Mouse (Mus musculus): ENCODE measurements around the gene Fbxo45. TPM values are rescaled to one million over a fixed set of nuclear protein-coding genes. Genes with fewer than 3 reads are reported as not detected.
"Not testable (repeated sequence)": the region's sequence is repeated elsewhere in the genome, so short reads cannot be mapped to it uniquely, and the experiment has no call there.

The Fbxo45 gene
- total and polyA plus RNA-seq, 2 experiments from 2014 or later: 16.3 to 29.1 TPM

DNA sequence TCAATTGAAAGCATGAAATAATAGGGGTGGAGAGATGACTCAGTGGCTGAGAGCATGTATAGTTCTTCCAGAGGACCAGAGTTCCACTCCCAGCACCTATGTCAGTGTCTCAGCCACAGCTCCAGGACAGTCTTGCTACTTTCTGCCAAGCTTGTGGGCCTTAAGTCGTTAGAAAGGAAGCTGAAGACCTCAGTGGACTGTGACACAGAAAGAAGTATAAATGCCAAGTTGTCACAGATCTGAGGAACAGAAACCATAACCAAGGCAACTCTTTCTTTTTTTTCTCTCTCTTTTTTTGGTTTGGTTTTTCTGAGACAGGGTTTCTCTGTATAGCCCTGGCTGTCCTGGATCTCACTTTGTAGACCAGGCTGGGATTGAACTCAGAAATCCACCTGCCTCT lies 28.9 kb upstream of the Fbxo45 start:
- ATAC-seq: no peak
- DNase-seq (ENCODE audit: low spot score): no peak
- H3K4me3 ChIP-seq (ENCODE audit: low read length): no peak overlapping the region
- no peaks in the 10 kb centered on the region for H3K36me3 ChIP-seq (ENCODE audit: insufficient read depth, low read length)
- TF ChIP-seq CTCF (IDR thresholded peaks at IDR 0.05; ENCODE audit: low read depth): no peak
- H3K27me3 ChIP-seq (ENCODE audit: insufficient read depth, low read length): no peaks in the 10 kb centered on the region
- no peaks in the 10 kb centered on the region for H3K9me3 ChIP-seq (ENCODE audit: low read length)
- no peak overlapping the region for H3K9ac ChIP-seq (replicated peaks; ENCODE audit: low read length)
- no peak overlapping the region for H3K4me2 ChIP-seq (ENCODE audit: low read depth, low read length)
- no peak overlapping the region for H3K27ac ChIP-seq
- 73% methylated on average over 1 of the region's 1 CpGs for WGBS
- peaks cover 7% of the 10 kb centered on the region; the same call in 1 of the 2 replicates for H3K4me1 ChIP-seq (ENCODE audit: insufficient read depth, low read length)

DNA sequence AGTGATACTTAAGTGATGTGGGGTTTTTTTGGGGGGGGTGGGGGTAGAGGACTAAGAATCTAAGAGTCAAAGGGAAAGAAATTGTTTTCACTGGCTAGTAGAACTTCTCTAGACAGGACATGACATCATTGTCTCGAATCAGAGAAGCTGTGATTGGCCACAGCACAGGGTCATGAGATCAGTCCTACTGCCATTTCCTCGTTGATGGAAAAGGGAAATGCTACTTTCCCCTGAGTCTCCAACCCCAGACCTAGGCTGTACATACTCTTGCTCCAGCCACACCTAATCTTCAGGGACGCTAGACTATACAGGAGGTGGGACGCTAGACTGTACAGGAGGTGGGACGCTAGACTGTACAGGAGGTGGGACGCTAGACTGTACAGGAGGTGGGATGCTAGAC lies 28.1 kb upstream of the Fbxo45 start:
- no peak overlapping the region for H3K9ac ChIP-seq (replicated peaks; ENCODE audit: low read length)
- H3K4me2 ChIP-seq (ENCODE audit: low read depth, low read length): no peak overlapping the region
- no peaks in the 10 kb centered on the region for H3K36me3 ChIP-seq (ENCODE audit: insufficient read depth, low read length)
- no peak for ATAC-seq
- 93% methylated on average over 6 of the region's 6 CpGs for WGBS
- H3K4me1 ChIP-seq (ENCODE audit: insufficient read depth, low read length): peaks cover 7% of the 10 kb centered on the region; the same call in 1 of the 2 replicates
- DNase-seq (ENCODE audit: low spot score): no peak
- no peak overlapping the region for H3K27ac ChIP-seq
- H3K9me3 ChIP-seq (ENCODE audit: low read length): no peaks in the 10 kb centered on the region
- H3K27me3 ChIP-seq (ENCODE audit: insufficient read depth, low read length): no peaks in the 10 kb centered on the region
- H3K4me3 ChIP-seq (ENCODE audit: low read length): no peak overlapping the region
- no peak for TF ChIP-seq CTCF (IDR thresholded peaks at IDR 0.05; ENCODE audit: low read depth)

GRCm38 (mm10) chr16:32273338-32273737 lies 26.4 kb upstream of the Fbxo45 start:
- WGBS: 56% methylated on average over 9 of the region's 9 CpGs
- H3K36me3 ChIP-seq (ENCODE audit: insufficient read depth, low read length): no peaks in the 10 kb centered on the region

DNA sequence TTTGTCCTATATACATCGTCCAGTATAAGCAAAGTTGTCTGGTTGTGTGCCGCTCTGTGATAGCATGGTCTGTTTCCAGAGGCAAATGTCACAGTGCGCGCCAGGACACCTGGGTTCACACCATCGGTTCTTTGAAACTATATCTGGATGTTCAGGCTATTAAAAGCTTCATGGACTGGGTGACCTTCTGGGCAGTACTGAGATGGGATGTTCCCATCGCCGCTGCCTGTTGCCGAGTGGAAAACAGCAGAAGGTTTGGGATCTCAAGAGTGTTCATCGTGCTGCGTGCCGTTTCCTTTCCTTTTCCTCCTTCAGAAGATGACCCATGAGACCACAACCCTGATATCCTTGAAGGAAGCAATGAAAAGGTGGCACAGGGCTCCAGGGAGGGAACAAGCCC lies 24.3 kb upstream of the Fbxo45 start, which contains the start of gene Smco1:
TSS of gene Smco1 (plus strand) at position 178 of the 400 bp plus-strand sequence.
- no peak within 1 kb of the TSS for H3K27ac ChIP-seq
- WGBS: 90% methylated on average over 11 of the region's 11 CpGs
- H3K4me2 ChIP-seq (ENCODE audit: low read depth, low read length): no peak within 1 kb of the TSS
- no peak within 1 kb of the TSS for H3K4me3 ChIP-seq (ENCODE audit: low read length)
- H3K27me3 ChIP-seq (ENCODE audit: insufficient read depth, low read length): no peaks in the 10 kb centered on the region
- H3K9me3 ChIP-seq (ENCODE audit: low read length): no peaks in the 10 kb centered on the region
- DNase-seq (ENCODE audit: low spot score) (no peak), ATAC-seq (no peak)
- no peak within 1 kb of the TSS for H3K9ac ChIP-seq (replicated peaks; ENCODE audit: low read length)
- TF ChIP-seq CTCF (IDR thresholded peaks at IDR 0.05; ENCODE audit: low read depth): no peak
- H3K36me3 ChIP-seq (ENCODE audit: insufficient read depth, low read length): no peaks in the 10 kb centered on the region
- H3K4me1 ChIP-seq (ENCODE audit: insufficient read depth, low read length): no peaks in the 10 kb centered on the region

More at GRCm38 (mm10) chr16:32273338-32273737, 26.4 kb upstream of the Fbxo45 start:
- H3K4me1 ChIP-seq (ENCODE audit: insufficient read depth, low read length): peaks cover 4% of the 10 kb centered on the region; the same call in 1 of the 2 replicates
- no peak for ATAC-seq
- no peak overlapping the region for H3K4me2 ChIP-seq (ENCODE audit: low read depth, low read length)
- no peaks in the 10 kb centered on the region for H3K9me3 ChIP-seq (ENCODE audit: low read length)
- no peak overlapping the region for H3K9ac ChIP-seq (replicated peaks; ENCODE audit: low read length)
- TF ChIP-seq CTCF (IDR thresholded peaks at IDR 0.05; ENCODE audit: low read depth): peak; percentile 61
- H3K27me3 ChIP-seq (ENCODE audit: insufficient read depth, low read length): no peaks in the 10 kb centered on the region
- H3K4me3 ChIP-seq (ENCODE audit: low read length): no peak overlapping the region
- DNase-seq (ENCODE audit: low spot score): no peak
- no peak overlapping the region for H3K27ac ChIP-seq

GRCm38 (mm10) chr16:32264225-32264624 lies 17.3 kb upstream of the Fbxo45 start:
- H3K4me2 ChIP-seq (ENCODE audit: low read depth, low read length); H3K27ac ChIP-seq; H3K9ac ChIP-seq (replicated peaks; ENCODE audit: low read length); ATAC-seq; H3K36me3 ChIP-seq (ENCODE audit: insufficient read depth, low read length); H3K27me3 ChIP-seq (ENCODE audit: insufficient read depth, low read length); H3K4me1 ChIP-seq (ENCODE audit: insufficient read depth, low read length); DNase-seq (ENCODE audit: low spot score); H3K4me3 ChIP-seq (ENCODE audit: low read length); H3K9me3 ChIP-seq (ENCODE audit: low read length): not testable (repeated sequence)
- TF ChIP-seq CTCF (IDR thresholded peaks at IDR 0.05; ENCODE audit: low read depth): 0 out of 2 replicates have a peak, but pooled peaks have one; percentile 19
- 86% methylated on average over 2 of the region's 2 CpGs for WGBS

DNA sequence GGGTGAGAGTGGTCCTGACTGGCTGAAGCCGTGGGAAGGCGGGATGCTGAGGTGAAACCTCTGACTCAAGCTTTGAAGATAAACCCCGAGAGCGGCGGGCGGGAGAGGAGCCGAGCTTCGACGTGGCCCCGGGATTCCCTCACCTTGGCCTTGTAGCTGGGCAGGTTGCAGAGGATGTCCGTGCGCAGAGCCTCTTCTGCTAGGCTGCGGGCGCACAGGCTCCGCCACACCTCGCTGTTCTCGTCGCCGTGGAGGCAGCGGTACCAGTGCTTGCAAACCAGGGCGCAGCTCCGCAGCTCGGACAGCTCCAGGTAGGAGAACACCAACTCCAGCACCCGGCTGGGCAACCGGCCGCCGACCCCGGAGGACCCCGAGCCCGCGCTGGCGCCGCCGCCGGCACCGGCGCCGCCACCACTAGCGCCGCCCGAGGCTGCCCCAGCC lies 587 bp downstream of the Fbxo45 start:
- peak overlapping the region; percentile 62 for H3K4me2 ChIP-seq (ENCODE audit: low read depth, low read length)
- no peak for DNase-seq (ENCODE audit: low spot score)
- TF ChIP-seq CTCF (IDR thresholded peaks at IDR 0.05; ENCODE audit: low read depth): no peak
- H3K9ac ChIP-seq (replicated peaks; ENCODE audit: low read length): peak overlapping the region; percentile 91
- WGBS: 5% methylated on average over 39 of the region's 41 CpGs
- H3K27me3 ChIP-seq (ENCODE audit: insufficient read depth, low read length): no peaks in the 10 kb centered on the region
- peak overlapping the region; percentile 91 for H3K4me3 ChIP-seq (ENCODE audit: low read length)
- peak; percentile 31; the same call in 1 of the 2 replicates for ATAC-seq
- no peaks in the 10 kb centered on the region for H3K9me3 ChIP-seq (ENCODE audit: low read length)
- H3K4me1 ChIP-seq (ENCODE audit: insufficient read depth, low read length): peaks cover 7% of the 10 kb centered on the region
- peak overlapping the region; percentile 91 for H3K27ac ChIP-seq
- H3K36me3 ChIP-seq (ENCODE audit: insufficient read depth, low read length): no peaks in the 10 kb centered on the region

- Histone ChIP-seq H3K27me3 (ENCODE audit: insufficient read depth, low read length) (no peaks in the 10 kb centered on the region), H3K27ac (no peak overlapping the region), H3K9ac (replicated peaks; ENCODE audit: low read length) (no peak overlapping the region), H3K4me2 (ENCODE audit: low read depth, low read length) (no peak overlapping the region), H3K4me3 (ENCODE audit: low read length) (no peak overlapping the region), H3K4me1 (ENCODE audit: insufficient read depth, low read length) (peaks cover 7% of the 10 kb centered on the region), H3K36me3 (ENCODE audit: insufficient read depth, low read length) (no peaks in the 10 kb centered on the region), H3K9me3 (ENCODE audit: low read length) (no peaks in the 10 kb centered on the region)
- WGBS: 78% methylated on average over 3 of the region's 3 CpGs
- ATAC-seq: no peak
- no peak for DNase-seq (ENCODE audit: low spot score)
- no peak for TF ChIP-seq CTCF (IDR thresholded peaks at IDR 0.05; ENCODE audit: low read depth)
These were observed 3.1 kb downstream of the Fbxo45 start for GRCm38 (mm10) chr16:32243901-32244300.

Measured in hindbrain, postnatal 0 days (tissue).